Mouse (Mus musculus) midbrain, embryonic 16.5 days (tissue): ENCODE results near the gene Des. TPM values are rescaled to one million over a fixed set of nuclear protein-coding genes. Genes with fewer than 3 reads are reported as not detected.

Source experiments
- ATAC-seq: fragments of 200-750 bp; cut with Nextera tagmentation; 2 replicates; pipeline ENCODE4 v1.8.0; 2017; ENCODE audit warnings: moderate TSS enrichment
- H3K27ac ChIP-seq: fragments of 300-500 bp; sonication (generic); 2 replicates; pipeline ENCODE4 v1.5.1; 2014; ENCODE audit warnings: mild to moderate bottlenecking, low read length, mixed read lengths
- H3K27me3 ChIP-seq: fragments of 300-500 bp; sonication (generic); 2 replicates; pipeline ENCODE4 v1.6.1; 2014; ENCODE audit warnings: low read depth, low read length, mixed read lengths; ENCODE audit not compliant: control insufficient read depth, insufficient read depth
- H3K36me3 ChIP-seq: fragments of 300-500 bp; sonication (generic); 2 replicates; pipeline ENCODE4 v1.6.1; 2014; ENCODE audit warnings: mild to moderate bottlenecking, low read length, moderate library complexity, mixed read lengths; ENCODE audit not compliant: control insufficient read depth, insufficient read depth
- H3K4me1 ChIP-seq: fragments of 300-500 bp; sonication (generic); 2 replicates; pipeline ENCODE4 v1.6.1; 2014; ENCODE audit warnings: mild to moderate bottlenecking, low read length, mixed read lengths; ENCODE audit not compliant: control insufficient read depth, insufficient read depth
- H3K4me2 ChIP-seq: fragments of 300-500 bp; sonication (generic); 2 replicates; pipeline ENCODE4 v1.6.1; 2014; ENCODE audit warnings: mild to moderate bottlenecking, low read length, mixed read lengths
- H3K4me3 ChIP-seq: fragments of 300-500 bp; sonication (generic); 2 replicates; pipeline ENCODE4 v1.5.1; 2014; ENCODE audit warnings: low read depth, mild to moderate bottlenecking, low read length, moderate library complexity, mixed read lengths
- H3K9ac ChIP-seq: fragments of 300-500 bp; sonication (generic); 2 replicates; pipeline ENCODE4 v1.6.1; 2014; ENCODE audit warnings: low read depth, low read length, mixed read lengths
- H3K9me3 ChIP-seq: fragments of 300-500 bp; sonication (generic); replicated peaks from 2 replicates; pipeline ENCODE4 v1.6.1; 2014; ENCODE audit warnings: mild to moderate bottlenecking, low read length, mixed read lengths; ENCODE audit not compliant: control insufficient read depth, poor library complexity, severe bottlenecking
- WGBS: fragments of 180-500 bp; shearing (Covaris S2); extraction: QIAGEN DNeasy Blood & Tissue Kit; methylation state at CpG from one replicate; pipeline ENCODE4 v1.1.7; 2014; 5-methylcytosine and 5-hydroxymethylcytosine counted together
- polyA plus RNA-seq: library from polyadenylated mRNA; unstranded; fragments of >200 nt; fragmentation: Nextera tagmentation; extraction: Ambion mirVana; gene quantifications from 2 replicates; pipeline ENCODE4 v1.2.1, GENCODE M21; 2015

Des gene
- polyA plus RNA-seq, 1 experiment from 2014 or later, result 1.2 TPM

DNA sequence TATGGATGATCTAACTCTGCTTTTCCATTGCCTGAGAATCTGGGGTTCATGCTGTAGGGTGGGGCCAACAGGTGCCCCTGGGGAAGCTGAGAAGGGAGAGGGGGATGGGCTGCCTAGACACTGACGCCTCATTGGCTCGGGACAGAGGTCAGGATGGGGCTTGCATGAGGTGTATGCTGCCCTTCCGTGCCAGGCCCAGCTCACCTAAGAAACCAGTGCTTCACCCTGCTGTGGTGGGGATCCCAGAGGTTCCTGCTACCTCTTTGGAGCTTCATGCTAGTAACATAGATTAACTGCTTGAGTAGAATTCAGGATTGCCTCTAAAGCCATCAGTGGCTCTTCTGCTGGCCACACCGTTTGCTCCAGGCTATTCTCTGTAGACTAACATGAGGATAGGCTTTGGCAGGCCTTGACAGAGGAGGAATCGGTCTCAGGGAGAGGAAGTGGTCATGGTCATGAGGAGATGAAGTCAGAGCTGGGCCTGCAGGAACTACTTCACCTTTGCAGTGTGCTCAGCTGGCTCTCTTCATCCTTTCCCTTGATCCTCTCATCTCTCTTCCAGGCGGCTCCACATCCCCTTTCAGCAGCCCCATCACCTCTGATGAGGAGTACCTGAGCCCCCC lies 40.5 kb downstream of the Des start:
- Histone ChIP-seq H3K9me3 (no peaks in the 10 kb centered on the region), H3K27me3 (no peaks in the 10 kb centered on the region), H3K36me3 (peaks cover 16% of the 10 kb centered on the region), H3K4me1 (peaks cover 17% of the 10 kb centered on the region), H3K27ac (no peak overlapping the region), H3K4me3 (no peak overlapping the region), H3K9ac (no peak overlapping the region), H3K4me2 (no peak overlapping the region)
- 39% methylated on average over 6 of the region's 6 CpGs for WGBS
- ATAC-seq, result no peak

GRCm38 (mm10) chr1:75405547-75405946 lies 45.4 kb downstream of the Des start:
- no peak for ATAC-seq

GRCm38 (mm10) chr1:75406173-75406572 lies 46.0 kb downstream of the Des start:
- H3K27ac ChIP-seq, result no peak overlapping the region
- peaks cover 23% of the 10 kb centered on the region for H3K36me3 ChIP-seq
- H3K4me2 ChIP-seq, result no peak overlapping the region
- H3K9ac ChIP-seq, result no peak overlapping the region
- H3K9me3 ChIP-seq, result no peaks in the 10 kb centered on the region
- no peak for ATAC-seq
- 92% methylated on average over 15 of the region's 15 CpGs for WGBS
- H3K4me3 ChIP-seq, result no peak overlapping the region
- no peaks in the 10 kb centered on the region for H3K4me1 ChIP-seq
- H3K27me3 ChIP-seq, result no peaks in the 10 kb centered on the region

More at GRCm38 (mm10) chr1:75405547-75405946, 45.4 kb downstream of the Des start:
- Histone ChIP-seq H3K36me3 (peaks cover 24% of the 10 kb centered on the region), H3K4me1 (no peaks in the 10 kb centered on the region; the same call in 1 of the 2 replicates), H3K4me2 (no peak overlapping the region), H3K27ac (no peak overlapping the region), H3K27me3 (no peaks in the 10 kb centered on the region), H3K4me3 (no peak overlapping the region), H3K9me3 (no peaks in the 10 kb centered on the region), H3K9ac (no peak overlapping the region)
- 48% methylated on average over 3 of the region's 3 CpGs for WGBS

DNA sequence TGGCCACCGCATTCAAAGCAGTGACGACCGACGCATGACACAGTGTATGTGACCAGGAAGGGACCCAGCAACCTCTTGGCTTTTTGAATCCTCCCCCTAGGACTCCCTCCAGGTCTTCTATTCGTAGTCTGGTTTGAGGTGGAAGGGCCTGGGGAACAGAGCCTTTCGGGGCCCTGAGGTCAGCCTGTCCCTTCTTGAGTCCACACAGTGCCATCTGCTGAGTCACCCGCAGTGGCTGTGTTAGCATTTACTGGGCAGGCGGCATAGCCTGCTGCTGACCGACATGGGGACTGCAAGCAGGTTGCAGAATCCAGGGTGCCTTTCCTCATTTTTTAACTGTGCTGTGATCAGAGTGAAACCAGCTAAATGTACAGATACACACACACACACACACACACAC lies 46.9 kb downstream of the Des start:
- H3K36me3 ChIP-seq, result peaks cover 19% of the 10 kb centered on the region

GRCm38 (mm10) chr1:75408210-75408609 lies 48.1 kb downstream of the Des start:
- Histone ChIP-seq H3K4me1 (no peaks in the 10 kb centered on the region), H3K36me3 (peaks cover 12% of the 10 kb centered on the region), H3K4me2 (no peak overlapping the region), H3K27ac (no peak overlapping the region), H3K27me3 (no peaks in the 10 kb centered on the region), H3K9me3 (no peaks in the 10 kb centered on the region), H3K4me3 (no peak overlapping the region), H3K9ac (no peak overlapping the region)
- ATAC-seq, result no peak
- WGBS, result 85% methylated on average over 4 of the region's 4 CpGs

More for the DNA sequence above, 46.9 kb downstream of the Des start:
- H3K4me1 ChIP-seq, result no peaks in the 10 kb centered on the region
- 91% methylated on average over 9 of the region's 9 CpGs for WGBS
- H3K4me2 ChIP-seq, result no peak overlapping the region
- ATAC-seq, result no peak
- no peak overlapping the region for H3K4me3 ChIP-seq
- H3K9me3 ChIP-seq, result no peaks in the 10 kb centered on the region
- H3K27me3 ChIP-seq, result no peaks in the 10 kb centered on the region
- H3K27ac ChIP-seq, result no peak overlapping the region
- H3K9ac ChIP-seq, result no peak overlapping the region

GRCm38 (mm10) chr1:75409950-75410349 lies 49.8 kb downstream of the Des start:
- Histone ChIP-seq H3K27ac (no peak overlapping the region), H3K4me1 (no peaks in the 10 kb centered on the region), H3K4me3 (no peak overlapping the region), H3K36me3 (peaks cover 13% of the 10 kb centered on the region), H3K27me3 (no peaks in the 10 kb centered on the region), H3K9me3 (no peaks in the 10 kb centered on the region), H3K4me2 (no peak overlapping the region), H3K9ac (no peak overlapping the region)
- ATAC-seq, result no peak
- 94% methylated on average over 7 of the region's 7 CpGs for WGBS

DNA sequence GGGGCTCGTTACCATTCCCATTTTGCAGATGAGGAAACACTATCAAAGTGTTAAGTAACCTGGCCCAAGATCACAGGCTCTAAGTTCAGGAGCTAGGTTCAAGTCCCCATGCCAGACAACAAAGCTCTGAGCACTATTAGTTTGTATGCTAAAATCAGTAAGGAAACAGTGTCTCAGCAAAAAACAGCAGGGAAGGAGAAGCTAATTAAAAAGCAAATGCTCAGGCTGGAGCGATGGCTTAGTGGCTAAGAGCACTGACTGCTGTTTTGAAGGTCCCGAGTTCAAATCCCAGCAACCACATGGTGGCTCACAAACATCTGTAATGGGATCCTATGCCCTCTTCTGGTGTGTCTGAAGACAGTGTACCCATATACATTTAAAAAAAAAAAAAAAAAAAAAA lies 52.1 kb downstream of the Des start:
- Histone ChIP-seq H3K4me1 (no peaks in the 10 kb centered on the region), H3K27ac (no peak overlapping the region), H3K4me3 (no peak overlapping the region), H3K9ac (no peak overlapping the region), H3K27me3 (no peaks in the 10 kb centered on the region), H3K9me3 (no peaks in the 10 kb centered on the region), H3K4me2 (no peak overlapping the region), H3K36me3 (peaks cover 10% of the 10 kb centered on the region)
- no peak for ATAC-seq
- 91% methylated on average over 3 of the region's 3 CpGs for WGBS

DNA sequence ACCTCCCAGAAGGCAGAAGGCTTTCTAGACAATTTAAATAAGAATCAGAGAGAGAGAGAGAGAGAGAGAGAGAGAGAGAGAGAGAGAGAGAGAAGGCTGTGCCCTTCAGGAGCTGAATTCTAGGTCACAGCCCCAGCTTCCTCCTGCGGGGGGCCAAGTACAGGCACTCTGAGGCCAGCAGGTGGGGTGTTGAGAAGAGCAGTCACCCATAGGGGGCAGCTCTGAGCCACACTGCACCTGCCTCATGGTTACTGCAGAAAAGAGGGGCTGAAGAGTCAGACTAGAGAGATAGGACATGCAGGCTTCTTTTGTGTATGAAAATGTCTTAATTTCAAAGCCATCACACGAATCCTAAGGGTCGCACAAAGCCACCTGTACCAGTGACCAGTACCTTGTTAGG lies 53.6 kb downstream of the Des start:
- Histone ChIP-seq H3K27ac (no peak overlapping the region), H3K4me1 (no peaks in the 10 kb centered on the region)

More for the DNA sequence above, 53.6 kb downstream of the Des start:
- ATAC-seq, result no peak
- Histone ChIP-seq H3K36me3 (peaks cover 10% of the 10 kb centered on the region; the same call in 1 of the 2 replicates), H3K9me3 (no peaks in the 10 kb centered on the region), H3K4me2 (no peak overlapping the region), H3K4me3 (no peak overlapping the region), H3K9ac (no peak overlapping the region), H3K27me3 (no peaks in the 10 kb centered on the region)
- WGBS, result 56% methylated on average over 3 of the region's 3 CpGs
